Mouse (Mus musculus) c-Kit-positive CD71-positive TER-119-negative erythroid progenitor cells, embryonic 14.5 days (primary cell): ENCODE results near the gene Pelo.

Experiments used
- DNase-seq: peaks from one replicate; pipeline ENCODE4 v3.0.0-alpha.2; 2013; ENCODE audit warnings: low read depth

The Pelo gene

DNA sequence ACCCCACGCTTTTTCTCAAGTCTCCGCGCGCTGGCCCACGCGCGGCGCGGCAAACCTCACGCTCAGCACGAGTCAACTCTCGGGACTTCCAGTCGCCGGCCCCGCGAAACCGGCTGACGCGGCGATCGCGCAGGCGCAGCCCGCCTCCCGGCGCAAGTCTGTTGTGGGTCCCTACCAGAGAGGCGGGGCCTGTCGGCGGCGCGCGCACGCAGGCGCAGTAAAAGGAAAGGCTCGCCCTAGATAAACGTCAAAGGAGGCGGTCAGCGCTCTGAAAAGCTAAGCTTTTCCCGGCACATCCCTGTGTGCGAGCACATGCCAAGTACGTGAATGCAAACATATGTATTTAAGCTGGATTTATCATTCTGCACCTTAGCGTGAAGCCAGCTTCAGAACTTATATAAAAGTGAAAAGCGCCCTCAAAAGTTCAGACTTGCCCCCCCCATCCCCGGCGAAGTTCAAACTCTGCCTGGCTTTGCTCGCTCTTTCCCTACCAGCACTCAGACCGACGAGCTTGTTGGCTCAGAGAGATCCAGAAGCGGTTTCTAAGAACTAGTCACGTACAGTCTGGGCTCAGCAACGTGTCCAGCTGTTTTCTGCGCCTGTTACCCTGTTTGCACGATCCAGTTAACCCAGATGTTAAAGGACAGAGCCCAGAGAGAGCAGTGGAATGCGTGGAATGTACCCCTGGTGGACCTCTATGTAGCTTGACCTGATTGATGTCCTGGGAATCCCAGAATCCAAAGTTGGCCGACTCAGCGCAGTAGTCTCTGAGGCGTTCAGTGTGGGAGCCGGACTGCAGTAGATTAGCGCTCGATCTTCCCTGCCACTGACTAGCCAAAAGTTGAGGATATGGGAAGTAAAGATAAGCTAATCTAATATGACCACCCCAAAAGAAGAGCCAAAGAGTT is at the start of gene Pelo:
TSS of gene Pelo (minus strand) at position 118 of the 908 bp plus-strand sequence.
- DNase-seq, result peak; percentile 76

GRCm38 (mm10) chr13:115138513-115138912 is 48.5 kb upstream of the Pelo start:
- DNase-seq, result no peak

DNA sequence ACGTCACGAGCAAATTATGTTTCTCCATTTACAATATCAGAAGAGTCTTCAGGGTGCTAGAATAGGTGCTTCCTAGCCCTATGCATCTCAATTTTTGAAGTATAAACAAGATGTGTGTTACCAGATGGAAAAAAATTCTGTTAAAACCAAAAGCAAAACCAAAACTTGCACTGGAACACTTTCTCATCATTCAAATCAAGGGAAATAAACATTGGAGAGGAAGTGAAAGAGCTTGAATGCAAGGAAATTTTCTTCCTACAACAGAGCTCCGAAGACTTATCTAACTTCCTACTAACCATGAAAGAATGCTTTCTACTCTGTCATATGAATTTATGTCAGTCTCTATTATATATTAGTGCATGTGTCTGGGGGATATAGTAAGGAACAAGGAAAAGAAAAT is 46.8 kb upstream of the Pelo start:
- DNase-seq, result no peak

DNA sequence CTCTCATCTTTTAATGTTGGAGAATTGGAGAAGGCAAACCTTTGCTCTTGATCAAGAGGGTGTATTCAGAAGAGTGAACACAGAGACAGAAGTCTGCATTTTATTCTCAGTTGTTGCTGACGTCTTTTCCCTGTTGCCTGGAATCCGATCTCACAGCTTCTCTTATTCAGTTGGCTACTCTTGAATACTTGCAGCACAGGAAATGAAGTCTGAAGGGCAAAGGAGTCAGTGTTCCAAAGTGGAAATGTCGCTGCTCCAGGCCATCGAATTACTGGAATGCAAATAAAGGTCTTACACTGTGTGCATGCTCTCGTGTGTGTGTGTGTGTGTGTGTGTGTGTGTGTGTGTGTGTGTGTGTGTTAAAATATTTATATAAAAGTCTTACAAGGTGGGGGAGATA is 42.4 kb upstream of the Pelo start:
- no peak for DNase-seq

GRCm38 (mm10) chr13:115131381-115131780 is 41.4 kb upstream of the Pelo start:
- no peak for DNase-seq

DNA sequence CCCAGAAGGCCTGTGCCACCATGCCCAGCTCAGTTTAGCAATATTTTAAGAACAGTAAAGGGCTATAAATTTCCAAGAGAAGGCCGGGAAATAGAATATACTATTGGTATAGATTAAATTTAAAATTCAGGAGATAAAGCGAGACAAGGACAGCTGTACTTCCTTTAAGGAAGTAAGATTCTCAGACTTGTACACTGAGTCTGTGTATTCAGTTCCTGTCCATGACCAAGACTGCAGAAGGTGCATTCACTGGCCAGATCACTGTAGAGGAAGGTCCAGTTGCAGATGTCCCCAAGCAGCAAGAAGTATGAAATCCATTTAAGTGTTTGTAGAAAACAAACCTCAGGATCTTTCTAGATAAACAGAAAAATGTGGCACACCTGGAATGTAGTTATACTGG is 40.0 kb upstream of the Pelo start:
- DNase-seq, result no peak

GRCm38 (mm10) chr13:115127826-115128225 is 37.8 kb upstream of the Pelo start:
- no peak for DNase-seq

GRCm38 (mm10) chr13:115126534-115126933 is 36.5 kb upstream of the Pelo start:
- no peak for DNase-seq

GRCm38 (mm10) chr13:115125130-115125529 is 35.1 kb upstream of the Pelo start:
- DNase-seq, result no peak

GRCm38 (mm10) chr13:115124521-115124920 is 34.5 kb upstream of the Pelo start:
- DNase-seq, result no peak

GRCm38 (mm10) chr13:115118756-115119155 is 28.8 kb upstream of the Pelo start:
- DNase-seq, result no peak

GRCm38 (mm10) chr13:115118195-115118594 is 28.2 kb upstream of the Pelo start:
- no peak for DNase-seq

- DNase-seq, result no peak
These were observed 27.1 kb upstream of the Pelo start for GRCm38 (mm10) chr13:115116930-115117621.

DNA sequence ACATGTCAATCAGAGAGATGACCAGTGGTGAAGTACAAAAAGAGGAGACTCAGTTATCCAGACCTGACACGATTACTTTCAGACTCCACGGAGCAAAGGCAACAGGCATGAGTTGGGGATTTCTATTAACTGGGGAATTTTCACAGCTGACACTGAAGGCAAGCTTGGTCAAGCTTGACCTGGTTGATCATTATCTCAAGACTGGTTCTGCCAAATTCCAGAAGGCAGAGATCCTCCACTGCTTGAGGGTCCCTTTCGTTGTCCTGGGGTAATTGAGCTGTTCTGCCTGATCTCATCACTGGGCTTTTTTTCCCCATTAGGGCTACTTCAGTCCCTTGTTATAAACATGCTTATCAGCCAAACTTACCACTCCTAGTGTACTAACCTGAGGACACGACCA is 19.6 kb upstream of the Pelo start:
- DNase-seq, result no peak

DNA sequence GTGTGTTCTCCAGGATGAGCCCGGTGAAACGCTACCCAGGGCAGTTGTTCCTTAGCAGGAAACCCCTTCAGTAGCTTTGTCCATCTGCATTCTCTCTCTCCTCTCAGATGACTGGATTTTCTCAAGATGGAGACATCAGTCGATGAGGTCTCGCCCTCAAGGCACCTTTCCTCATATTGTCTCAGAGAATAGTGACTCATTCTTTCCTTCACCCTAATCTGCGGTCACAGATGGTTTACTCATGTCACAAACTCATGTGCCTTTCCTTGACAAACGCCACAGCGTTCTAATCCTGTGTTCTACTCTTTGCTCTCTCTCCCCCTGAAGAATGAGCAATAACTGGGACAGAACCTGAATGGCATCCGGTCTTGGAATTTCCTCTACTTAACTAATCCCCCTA is 17.4 kb upstream of the Pelo start:
- DNase-seq, result no peak

- no peak for DNase-seq
These were observed 16.2 kb upstream of the Pelo start for GRCm38 (mm10) chr13:115106183-115106582.

- DNase-seq, result no peak
These were observed 12.8 kb upstream of the Pelo start for GRCm38 (mm10) chr13:115102754-115103153.

GRCm38 (mm10) chr13:115101355-115102191 is 11.6 kb upstream of the Pelo start, which contains the start of the genes Gm49395 and Itga1:
Gm49395 (minus strand) TSS chr13:115101921.
Itga1 (minus strand) TSS chr13:115101964.
- DNase-seq, result no peak

DNA sequence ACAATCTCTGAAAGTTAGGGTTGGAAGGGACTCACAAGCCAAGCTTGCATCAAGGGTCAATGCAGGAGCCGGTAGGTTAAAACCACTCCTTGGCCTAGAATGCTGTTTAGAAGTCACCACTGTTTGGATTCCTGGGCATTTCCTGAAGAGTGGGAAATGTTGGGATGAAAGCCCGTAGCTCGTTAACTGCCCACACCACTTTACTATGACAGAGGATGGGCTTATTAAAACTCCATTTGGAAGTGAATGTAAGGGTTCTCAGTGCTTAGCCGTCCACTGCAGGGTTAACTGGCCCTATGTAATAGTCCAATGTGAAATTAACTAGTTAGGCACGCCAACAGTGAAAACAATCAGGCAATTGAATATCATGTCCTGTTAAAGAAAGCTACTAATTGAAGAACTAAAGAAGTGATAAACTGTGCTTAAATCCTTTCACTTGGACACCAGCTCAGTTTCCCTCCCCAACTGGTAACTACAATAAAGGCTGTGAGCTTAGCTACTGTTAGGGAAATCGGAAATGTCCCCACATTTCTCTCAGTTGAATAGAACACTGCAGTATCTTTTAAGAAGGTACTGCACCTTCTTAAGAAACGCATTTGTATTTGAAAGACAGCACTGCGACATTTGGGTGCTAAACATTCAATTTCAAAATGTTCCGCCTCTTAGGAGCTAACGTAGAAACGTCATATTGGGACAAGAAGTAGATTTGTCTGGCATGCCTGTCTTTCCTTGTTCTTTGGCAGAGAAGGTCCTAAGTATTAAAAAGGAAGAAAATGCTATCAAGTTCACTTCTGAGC is 10.6 kb upstream of the Pelo start:
- no peak for DNase-seq

DNA sequence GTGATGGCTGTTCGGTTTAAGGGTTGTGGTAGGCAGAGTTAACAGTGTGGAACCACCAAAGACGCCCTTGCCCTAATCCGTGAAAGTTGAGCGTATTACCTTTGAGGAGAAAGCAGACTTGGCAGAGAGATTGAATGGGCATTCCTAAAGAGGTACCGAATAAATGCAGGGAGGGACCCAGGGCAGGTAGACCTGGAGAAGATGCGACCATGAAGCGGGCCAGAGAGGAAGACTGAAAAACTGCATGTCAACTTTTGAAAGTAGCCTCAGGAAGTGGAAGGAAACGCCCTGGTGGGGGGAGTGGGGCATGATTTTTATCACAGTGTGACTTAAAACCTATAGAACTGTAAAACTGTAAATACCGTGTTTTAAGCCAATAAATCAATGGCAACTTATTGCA is 9.4 kb upstream of the Pelo start:
- DNase-seq, result no peak

- DNase-seq, result no peak
These were observed 8.2 kb upstream of the Pelo start for GRCm38 (mm10) chr13:115098227-115098626.
